Mouse (Mus musculus): ENCODE data around the gene Chek1. TPM values are rescaled to one million over a fixed set of nuclear protein-coding genes. Genes with fewer than 3 reads are reported as not detected.
A peak's percentile ranks its signal among the peaks of the same experiment; 100 is the strongest.

Gene Chek1
- polyA plus RNA-seq (2012; rRNA removed): 1.4 and 2.1 TPM in 2 replicates

- DNase-seq (ENCODE audit: low spot score): no peak
Measured at GRCm38 (mm10) chr9:36727034-36727755, at the start of gene Chek1. TSS of gene Chek1 (minus strand) at chr9:36727065.

DNA sequence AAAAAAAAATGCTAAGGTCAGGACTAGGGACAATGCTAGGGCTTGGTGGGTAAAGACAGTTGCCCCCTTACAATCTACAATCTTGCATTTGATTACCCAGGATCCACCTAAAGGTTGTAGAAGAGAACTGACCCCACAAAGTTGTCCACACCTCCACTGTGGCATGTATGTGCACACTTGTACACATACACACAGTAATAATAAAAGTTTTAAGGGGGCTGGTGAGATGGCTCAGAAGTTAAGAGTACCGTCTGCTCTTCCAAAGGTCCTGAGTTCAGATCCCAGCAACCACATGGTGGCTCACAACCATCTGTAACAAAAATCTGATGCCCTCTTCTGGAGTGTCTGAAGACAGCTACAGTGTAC, 42.2 kb upstream of the Chek1 start:
- DNase-seq (ENCODE audit: low spot score): no peak

GRCm38 (mm10) chr9:36768156-36769047, 41.5 kb upstream of the Chek1 start:
- DNase-seq (ENCODE audit: low spot score): peak; percentile 49

GRCm38 (mm10) chr9:36767203-36768143, 40.6 kb upstream of the Chek1 start, which contains the start of gene Stt3a:
TSS of gene Stt3a (minus strand) at chr9:36767679.
- DNase-seq (ENCODE audit: low spot score): peak; percentile 83

- DNase-seq (ENCODE audit: low spot score): no peak
Measured at GRCm38 (mm10) chr9:36764378-36764777, 37.5 kb upstream of the Chek1 start.

GRCm38 (mm10) chr9:36726131-36727033, 483 bp downstream of the Chek1 start:
- DNase-seq (ENCODE audit: low spot score): peak; percentile 86

DNA sequence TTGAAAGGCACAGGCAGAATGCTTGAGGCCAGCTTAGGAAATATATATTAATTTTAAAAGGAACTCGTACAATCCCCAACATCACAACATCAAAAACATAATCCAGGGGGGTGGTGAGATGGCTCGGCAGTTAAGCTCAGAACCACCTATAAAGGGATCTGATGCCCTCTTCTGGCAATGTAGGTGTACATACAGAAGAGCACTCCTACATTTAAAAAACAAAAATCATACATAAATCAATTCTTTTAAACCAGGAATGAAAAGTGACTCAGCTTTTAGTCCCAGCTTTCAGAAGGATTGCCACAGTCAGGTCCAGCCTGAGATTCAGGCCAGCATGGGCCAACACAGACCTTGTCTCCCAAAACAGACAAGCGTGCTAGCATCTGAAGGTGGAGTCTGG, 10.2 kb downstream of the Chek1 start:
- DNase-seq (ENCODE audit: low spot score): no peak

DNA sequence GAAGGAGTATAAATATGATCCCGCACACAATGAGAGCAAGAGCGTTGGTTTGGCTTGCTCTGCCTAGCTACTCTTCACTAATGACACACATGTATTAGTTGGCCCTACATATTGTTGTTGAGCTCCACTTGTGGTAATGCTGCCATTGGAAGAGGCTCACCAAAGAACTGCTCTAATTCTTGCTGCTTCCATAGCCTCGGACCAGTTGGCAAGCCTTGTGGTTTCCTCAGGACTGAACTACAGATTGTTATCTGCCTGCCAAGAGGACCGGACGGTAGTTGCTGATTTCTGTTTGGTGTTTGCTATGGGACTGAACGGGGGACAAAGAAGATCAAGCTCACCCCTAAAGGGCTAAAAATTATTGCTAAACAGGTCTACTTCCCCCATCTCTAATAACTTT, 19.6 kb downstream of the Chek1 start:
- no peak for DNase-seq (ENCODE audit: low spot score)

- no peak for DNase-seq (ENCODE audit: low spot score)
Measured at GRCm38 (mm10) chr9:36705923-36706322, 20.9 kb downstream of the Chek1 start.

DNA sequence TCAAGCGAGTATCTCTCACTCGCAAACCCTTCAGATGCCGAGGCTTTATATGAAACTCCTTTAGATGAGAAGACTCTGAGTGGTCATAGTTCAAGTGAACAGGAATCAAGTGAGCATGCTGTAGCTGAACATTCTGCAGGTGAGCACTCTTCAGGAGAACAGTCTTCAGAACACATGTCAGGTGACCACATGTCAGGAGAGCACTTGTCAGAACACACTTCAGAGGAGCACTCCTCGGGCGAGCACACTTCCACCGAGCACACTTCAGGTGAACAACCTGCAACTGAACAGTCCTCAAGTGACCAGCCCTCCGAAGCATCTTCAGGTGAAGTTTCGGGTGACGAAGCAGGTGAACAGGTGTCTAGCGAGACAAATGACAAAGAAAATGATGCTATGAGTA, 32.6 kb downstream of the Chek1 start:
- no peak for DNase-seq (ENCODE audit: low spot score)

- no peak for DNase-seq (ENCODE audit: low spot score)
Measured at GRCm38 (mm10) chr9:36692920-36693319, 33.9 kb downstream of the Chek1 start, which contains the start of gene Acrv1. TSS of gene Acrv1 (plus strand) at chr9:36693220.

DNA sequence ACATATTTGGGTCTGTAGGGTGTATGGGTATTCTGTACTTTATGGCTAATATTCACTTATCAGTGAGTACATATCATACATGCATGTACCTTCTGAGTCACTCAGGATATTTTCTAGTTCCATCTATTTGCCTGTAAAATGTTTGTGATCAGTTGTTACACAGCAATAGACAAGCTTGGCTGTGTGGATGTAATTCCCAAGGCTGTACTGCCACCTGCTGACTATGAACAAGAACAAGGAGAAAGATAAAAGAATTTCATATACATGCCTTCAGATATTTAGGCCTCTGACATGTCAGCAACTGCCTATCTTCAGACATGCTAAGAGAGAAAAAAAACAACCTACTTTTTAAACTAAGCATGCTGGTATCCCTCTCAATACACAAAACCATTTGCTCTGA, 39.5 kb downstream of the Chek1 start:
- DNase-seq (ENCODE audit: low spot score): no peak

DNA sequence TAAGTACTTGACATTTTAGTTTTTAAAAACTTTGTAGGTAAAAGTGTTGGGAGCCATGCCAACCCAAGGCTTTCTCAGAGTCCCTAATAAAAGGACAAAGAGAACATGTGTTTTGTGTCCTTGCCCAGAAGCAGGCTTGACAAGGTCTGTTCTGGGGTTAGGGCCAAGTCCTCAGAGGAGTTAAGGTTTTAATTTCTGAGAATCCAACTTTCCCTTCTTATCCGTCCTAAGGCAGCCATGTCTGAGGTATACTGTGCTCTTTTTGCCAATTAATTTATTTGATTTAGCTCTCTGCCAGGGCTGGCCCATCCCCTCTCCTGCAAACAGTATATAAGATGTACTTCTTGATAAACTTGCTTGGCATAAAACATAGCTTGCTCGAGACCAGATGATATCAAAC, 45.4 kb downstream of the Chek1 start:
- no peak for DNase-seq (ENCODE audit: low spot score)

Other genes starting within 250 kb of the Chek1 start
- gene Gm5615, start 185.1 kb downstream of the Chek1 start, polyA plus RNA-seq (2012; rRNA removed): not detected in 2 replicates
- not detected in 2 replicates for gene Gm17689, start 144.4 kb downstream of the Chek1 start, polyA plus RNA-seq (2012; rRNA removed)
- 0.06 and 0.07 TPM in 2 replicates for gene A630095E13Rik, start 83.7 kb downstream of the Chek1 start, polyA plus RNA-seq (2012; rRNA removed)
- 0.04 TPM in 1 of 2 replicates, not detected in the other for gene Acrv1, start 33.8 kb downstream of the Chek1 start, polyA plus RNA-seq (2012; rRNA removed)
- gene Stt3a, start 40.6 kb upstream of the Chek1 start, polyA plus RNA-seq (2012; rRNA removed): 161 and 169 TPM in 2 replicates
- 115 and 123 TPM in 2 replicates for gene Ei24, start 70.3 kb upstream of the Chek1 start, polyA plus RNA-seq (2012; rRNA removed)
- 12.7 and 15.1 TPM in 2 replicates for gene Fez1, start 94.8 kb upstream of the Chek1 start, polyA plus RNA-seq (2012; rRNA removed)